Mouse (Mus musculus) liver, embryonic 12.5 days (tissue): ENCODE data around the gene Tecr. TPM values are rescaled to one million over a fixed set of nuclear protein-coding genes. Genes with fewer than 3 reads are reported as not detected.

ENCODE experiments used
- ATAC-seq: fragments of 200-750 bp; cut with Nextera tagmentation; 2 replicates; pipeline ENCODE4 v1.8.0; 2017; ENCODE audit warnings: moderate number of reproducible peaks, mild to moderate bottlenecking, moderate library complexity
- H3K27ac ChIP-seq: fragments of 300-500 bp; sonication (generic); 2 replicates; pipeline ENCODE4 v1.5.1; 2016; ENCODE audit warnings: mild to moderate bottlenecking
- H3K27me3 ChIP-seq: fragments of 300-500 bp; sonication (generic); replicated peaks from 2 replicates; pipeline ENCODE4 v1.6.1; 2016; ENCODE audit warnings: mild to moderate bottlenecking, moderate library complexity
- H3K36me3 ChIP-seq: fragments of 300-500 bp; sonication (generic); 2 replicates; pipeline ENCODE4 v1.6.1; 2016; ENCODE audit warnings: mild to moderate bottlenecking, moderate library complexity
- H3K4me1 ChIP-seq: fragments of 300-500 bp; sonication (generic); 2 replicates; pipeline ENCODE4 v1.6.1; 2016
- H3K4me2 ChIP-seq: fragments of 300-500 bp; sonication (generic); 2 replicates; pipeline ENCODE4 v1.6.1; 2016; ENCODE audit warnings: mild to moderate bottlenecking, moderate library complexity
- H3K4me3 ChIP-seq: fragments of 300-500 bp; sonication (generic); 2 replicates; pipeline ENCODE4 v1.5.1; 2016; ENCODE audit warnings: mild to moderate bottlenecking, moderate library complexity
- H3K9ac ChIP-seq: fragments of 300-500 bp; sonication (generic); 2 replicates; pipeline ENCODE4 v1.6.1; 2016; ENCODE audit warnings: mild to moderate bottlenecking, moderate library complexity
- H3K9me3 ChIP-seq: fragments of 300-500 bp; sonication (generic); replicated peaks from 2 replicates; pipeline ENCODE4 v1.6.1; 2016; ENCODE audit warnings: mild to moderate bottlenecking, moderate library complexity
- WGBS: fragments of 180-500 bp; shearing (Covaris S2); methylation state at CpG from one replicate; pipeline ENCODE4 v1.1.7; 2016; ENCODE audit not compliant: insufficient replicate concordance; 5-methylcytosine and 5-hydroxymethylcytosine counted together
- polyA plus RNA-seq: library from polyadenylated mRNA; unstranded; fragments of >200 nt; fragmentation: Nextera tagmentation; extraction: Ambion mirVana; gene quantifications from 2 replicates; pipeline ENCODE4 v1.2.1, GENCODE M21; 2016

Tecr gene
- polyA plus RNA-seq, 1 experiment from 2014 or later, result 371 TPM

DNA sequence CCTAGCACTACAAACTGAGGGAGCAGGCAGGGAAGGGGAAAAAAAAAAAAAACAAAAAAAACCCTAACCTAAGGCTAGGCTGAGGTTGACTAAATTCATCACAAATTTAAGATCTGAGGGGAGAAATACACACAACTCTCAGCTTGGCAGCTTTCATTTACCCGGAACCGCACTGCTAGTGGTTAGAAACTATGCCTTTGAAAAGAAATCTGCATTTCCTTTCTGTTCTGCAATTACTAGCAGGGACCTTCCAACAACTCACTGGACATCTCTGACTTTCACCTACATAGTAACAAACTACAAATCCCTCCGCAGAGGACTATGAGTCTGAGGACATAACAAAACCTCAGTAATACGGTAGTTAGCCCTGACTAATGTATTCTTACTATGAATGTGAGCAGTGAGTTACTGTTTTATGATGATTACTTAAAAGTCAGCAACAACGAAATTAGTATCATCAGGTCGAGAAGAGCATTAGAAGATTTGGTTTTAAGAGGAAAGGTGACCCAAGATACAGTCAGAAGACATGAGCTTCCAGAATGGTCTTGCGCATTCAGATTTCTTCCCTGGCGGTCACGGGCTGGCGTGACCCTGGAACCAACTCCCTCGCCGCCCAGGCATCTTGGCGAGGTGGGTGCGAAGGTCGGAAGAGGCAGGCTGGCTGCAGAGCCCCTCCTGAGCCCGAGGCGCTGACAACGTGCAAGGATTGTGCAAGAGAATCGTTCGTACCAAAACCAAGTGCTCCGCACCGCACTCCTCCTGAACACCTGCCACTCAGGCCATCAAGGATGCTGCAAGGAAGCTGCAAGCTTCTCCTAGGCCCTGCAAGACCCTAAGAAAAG lies 14.2 kb downstream of the Tecr start:
- no peak for ATAC-seq
- Histone ChIP-seq H3K27ac (peak overlapping the region; percentile 91), H3K9me3 (no peaks in the 10 kb centered on the region), H3K4me1 (peaks cover 56% of the 10 kb centered on the region), H3K27me3 (no peaks in the 10 kb centered on the region), H3K36me3 (peaks cover 32% of the 10 kb centered on the region), H3K4me3 (peak overlapping the region; percentile 95), H3K9ac (peak overlapping the region; percentile 95), H3K4me2 (peak overlapping the region; percentile 95)
- WGBS, result 6% methylated on average over 22 of the region's 22 CpGs

DNA sequence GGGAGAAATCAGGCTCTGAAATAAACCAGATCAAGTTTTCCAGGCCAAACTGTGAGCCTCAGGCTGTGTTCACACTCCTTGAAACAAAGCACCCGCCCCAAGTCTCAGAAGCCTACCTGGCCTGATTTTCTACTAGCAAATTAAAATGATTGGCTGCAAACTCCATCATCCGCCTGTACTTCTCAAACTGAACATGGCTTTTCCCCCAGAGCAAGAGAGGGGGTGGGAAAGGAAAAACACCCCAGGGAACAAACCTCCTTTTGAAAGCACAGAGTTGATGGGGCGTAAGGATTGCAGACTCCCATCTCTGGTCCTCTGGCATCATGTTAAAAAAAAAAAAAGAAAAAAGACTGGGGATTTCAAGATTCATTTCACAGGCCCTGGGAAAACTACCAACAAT lies 15.1 kb downstream of the Tecr start:
- H3K36me3 ChIP-seq, result peaks cover 40% of the 10 kb centered on the region
- no peaks in the 10 kb centered on the region for H3K9me3 ChIP-seq
- H3K4me3 ChIP-seq, result peak overlapping the region; percentile 95
- H3K9ac ChIP-seq, result peak overlapping the region; percentile 95
- no peak overlapping the region for H3K27ac ChIP-seq
- no peaks in the 10 kb centered on the region for H3K27me3 ChIP-seq
- peak overlapping the region; percentile 95 for H3K4me2 ChIP-seq
- ATAC-seq, result no peak
- peaks cover 58% of the 10 kb centered on the region for H3K4me1 ChIP-seq
- WGBS, result 78% methylated on average over 3 of the region's 3 CpGs

DNA sequence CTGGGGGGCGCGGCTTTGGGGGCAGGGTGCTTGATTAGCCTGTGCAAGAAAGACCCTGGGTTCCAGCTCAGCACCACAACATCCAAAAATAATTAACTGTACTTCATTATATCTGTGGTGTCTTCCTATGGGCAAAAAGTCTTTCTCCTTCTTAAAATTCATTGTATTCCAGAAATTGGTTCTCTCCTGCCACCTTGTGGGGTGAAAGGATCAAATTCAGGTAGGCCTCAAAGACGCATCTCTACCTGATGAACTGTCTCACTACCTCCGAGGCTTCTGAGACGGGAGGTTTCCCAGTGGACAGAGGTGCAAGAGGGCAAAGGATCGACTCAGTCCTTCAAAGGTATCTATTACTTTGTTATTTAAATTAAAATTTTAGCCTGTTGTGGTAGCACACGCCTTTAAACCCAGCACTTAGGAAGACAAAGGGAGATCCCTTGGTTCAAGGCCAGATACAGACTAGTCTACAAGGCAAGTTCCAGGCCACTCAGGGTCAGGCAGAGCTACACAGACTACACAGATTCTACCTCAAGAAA lies 17.2 kb downstream of the Tecr start:
- no peak for ATAC-seq
- Histone ChIP-seq H3K4me3 (no peak overlapping the region), H3K4me1 (peaks cover 48% of the 10 kb centered on the region), H3K9me3 (no peaks in the 10 kb centered on the region), H3K9ac (no peak overlapping the region), H3K36me3 (peaks cover 51% of the 10 kb centered on the region), H3K4me2 (no peak overlapping the region), H3K27ac (no peak overlapping the region), H3K27me3 (no peaks in the 10 kb centered on the region)
- 80% methylated on average over 7 of the region's 7 CpGs for WGBS

- WGBS, result 81% methylated on average over 5 of the region's 5 CpGs
Observed at GRCm38 (mm10) chr8:83588886-83589285, 18.9 kb downstream of the Tecr start.

GRCm38 (mm10) chr8:83587644-83588043 lies 20.1 kb downstream of the Tecr start:
- WGBS, result 76% methylated on average over 6 of the region's 6 CpGs

More at GRCm38 (mm10) chr8:83588886-83589285, 18.9 kb downstream of the Tecr start:
- Histone ChIP-seq H3K4me3 (no peak overlapping the region), H3K4me1 (peaks cover 48% of the 10 kb centered on the region), H3K27me3 (no peaks in the 10 kb centered on the region), H3K9ac (no peak overlapping the region), H3K36me3 (peaks cover 63% of the 10 kb centered on the region), H3K27ac (no peak overlapping the region), H3K9me3 (no peaks in the 10 kb centered on the region), H3K4me2 (no peak overlapping the region)
- ATAC-seq, result no peak

DNA sequence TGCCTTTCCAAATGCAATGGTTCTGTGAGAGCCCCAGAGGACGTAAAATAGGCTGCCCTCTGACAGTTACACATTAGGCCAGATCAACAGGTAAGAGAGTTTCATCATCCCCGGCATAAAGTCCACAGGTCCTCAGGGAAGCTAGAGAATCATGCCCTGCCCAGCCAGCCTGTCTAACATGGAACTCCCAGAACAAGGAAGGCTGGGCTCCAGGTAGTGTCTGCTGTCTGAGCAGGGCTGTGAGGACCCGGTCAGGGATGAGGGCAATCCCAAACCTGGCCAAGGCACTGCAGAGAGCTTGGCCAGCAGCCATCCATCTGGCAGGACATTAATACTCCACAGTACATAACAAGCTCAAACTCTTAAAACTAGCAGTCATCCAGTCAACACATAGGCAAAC lies 22.4 kb downstream of the Tecr start:
- peaks cover 57% of the 10 kb centered on the region for H3K36me3 ChIP-seq
- ATAC-seq, result peak; percentile 8; the same call in 1 of the 2 replicates
- H3K4me1 ChIP-seq, result peaks cover 41% of the 10 kb centered on the region
- WGBS, result 80% methylated on average over 3 of the region's 3 CpGs
- H3K9me3 ChIP-seq, result no peaks in the 10 kb centered on the region
- H3K9ac ChIP-seq, result no peak overlapping the region
- no peak overlapping the region for H3K4me3 ChIP-seq
- H3K4me2 ChIP-seq, result no peak overlapping the region
- no peak overlapping the region for H3K27ac ChIP-seq
- no peaks in the 10 kb centered on the region for H3K27me3 ChIP-seq

More at GRCm38 (mm10) chr8:83587644-83588043, 20.1 kb downstream of the Tecr start:
- H3K4me1 ChIP-seq, result peaks cover 43% of the 10 kb centered on the region
- no peak overlapping the region for H3K9ac ChIP-seq
- H3K27ac ChIP-seq, result no peak overlapping the region
- H3K4me2 ChIP-seq, result no peak overlapping the region
- H3K27me3 ChIP-seq, result no peaks in the 10 kb centered on the region
- H3K36me3 ChIP-seq, result peaks cover 69% of the 10 kb centered on the region
- H3K9me3 ChIP-seq, result no peaks in the 10 kb centered on the region
- no peak for ATAC-seq
- H3K4me3 ChIP-seq, result no peak overlapping the region

GRCm38 (mm10) chr8:83584771-83585170 lies 23.0 kb downstream of the Tecr start:
- H3K4me1 ChIP-seq, result peaks cover 36% of the 10 kb centered on the region
- H3K36me3 ChIP-seq, result peaks cover 58% of the 10 kb centered on the region
- no peak overlapping the region for H3K4me3 ChIP-seq
- H3K9ac ChIP-seq, result no peak overlapping the region
- H3K4me2 ChIP-seq, result no peak overlapping the region
- ATAC-seq, result no peak
- no peaks in the 10 kb centered on the region for H3K9me3 ChIP-seq
- WGBS, result 81% methylated on average over 1 of the region's 1 CpGs
- no peaks in the 10 kb centered on the region for H3K27me3 ChIP-seq
- H3K27ac ChIP-seq, result no peak overlapping the region

DNA sequence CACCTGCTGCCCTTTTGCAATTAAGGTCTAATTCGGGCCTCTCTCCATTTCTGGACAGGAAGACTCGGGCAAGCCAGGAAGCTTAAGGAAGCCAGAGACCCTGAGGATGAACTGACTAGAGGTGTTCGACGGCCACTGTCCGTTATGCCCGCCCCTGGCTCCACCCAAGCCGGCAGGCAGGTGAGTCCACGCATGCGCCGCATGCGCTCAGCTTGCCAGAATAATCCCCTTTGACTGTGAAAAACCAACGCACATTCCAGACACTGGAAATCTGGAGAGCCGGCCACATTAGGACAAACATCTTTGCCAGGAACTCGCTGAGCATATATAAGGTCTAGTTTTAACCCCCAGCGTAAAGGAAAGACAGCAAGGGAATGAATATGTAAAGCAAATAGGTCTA lies 24.5 kb downstream of the Tecr start:
- Histone ChIP-seq H3K9ac (no peak overlapping the region), H3K36me3 (peaks cover 57% of the 10 kb centered on the region), H3K4me1 (peaks cover 47% of the 10 kb centered on the region), H3K4me2 (no peak overlapping the region), H3K4me3 (no peak overlapping the region), H3K27ac (no peak overlapping the region), H3K27me3 (no peaks in the 10 kb centered on the region), H3K9me3 (no peaks in the 10 kb centered on the region)
- 84% methylated on average over 15 of the region's 15 CpGs for WGBS
- no peak for ATAC-seq

- H3K27ac ChIP-seq, result no peak overlapping the region
- ATAC-seq, result no peak
- H3K9me3 ChIP-seq, result no peaks in the 10 kb centered on the region
- no peak overlapping the region for H3K9ac ChIP-seq
- 89% methylated on average over 8 of the region's 8 CpGs for WGBS
- no peaks in the 10 kb centered on the region for H3K27me3 ChIP-seq
- H3K4me2 ChIP-seq, result no peak overlapping the region
- H3K36me3 ChIP-seq, result peaks cover 47% of the 10 kb centered on the region
- peaks cover 45% of the 10 kb centered on the region for H3K4me1 ChIP-seq
- no peak overlapping the region for H3K4me3 ChIP-seq
Observed at GRCm38 (mm10) chr8:83582226-83582625, 25.5 kb downstream of the Tecr start.

GRCm38 (mm10) chr8:83580826-83581225 lies 26.9 kb downstream of the Tecr start:
- Histone ChIP-seq H3K36me3 (peaks cover 40% of the 10 kb centered on the region), H3K27ac (no peak overlapping the region), H3K9ac (no peak overlapping the region), H3K27me3 (no peaks in the 10 kb centered on the region), H3K4me2 (no peak overlapping the region), H3K9me3 (no peaks in the 10 kb centered on the region), H3K4me1 (peaks cover 58% of the 10 kb centered on the region), H3K4me3 (no peak overlapping the region)
- ATAC-seq, result no peak
- 89% methylated on average over 8 of the region's 8 CpGs for WGBS

- Histone ChIP-seq H3K4me1 (peaks cover 59% of the 10 kb centered on the region), H3K27me3 (no peaks in the 10 kb centered on the region), H3K4me3 (no peak overlapping the region), H3K36me3 (peaks cover 44% of the 10 kb centered on the region), H3K9ac (no peak overlapping the region), H3K9me3 (no peaks in the 10 kb centered on the region), H3K27ac (no peak overlapping the region; the same call in 1 of the 2 replicates), H3K4me2 (no peak overlapping the region)
- WGBS, result 81% methylated on average over 8 of the region's 8 CpGs
- ATAC-seq, result no peak
Observed at GRCm38 (mm10) chr8:83579676-83580075, 28.1 kb downstream of the Tecr start.
